Mouse (Mus musculus): ENCODE measurements around the gene AF067061. TPM values are rescaled to one million over a fixed set of nuclear protein-coding genes. Genes with fewer than 3 reads are reported as not detected.
"Not testable (repeated sequence)": the region's sequence is repeated elsewhere in the genome, so short reads cannot be mapped to it uniquely, and the experiment has no call there.

AF067061 gene
- not detected in 2 replicates for polyA plus RNA-seq (2014; fragmentation: Nextera tagmentation; extraction: Ambion mirVana)

DNA sequence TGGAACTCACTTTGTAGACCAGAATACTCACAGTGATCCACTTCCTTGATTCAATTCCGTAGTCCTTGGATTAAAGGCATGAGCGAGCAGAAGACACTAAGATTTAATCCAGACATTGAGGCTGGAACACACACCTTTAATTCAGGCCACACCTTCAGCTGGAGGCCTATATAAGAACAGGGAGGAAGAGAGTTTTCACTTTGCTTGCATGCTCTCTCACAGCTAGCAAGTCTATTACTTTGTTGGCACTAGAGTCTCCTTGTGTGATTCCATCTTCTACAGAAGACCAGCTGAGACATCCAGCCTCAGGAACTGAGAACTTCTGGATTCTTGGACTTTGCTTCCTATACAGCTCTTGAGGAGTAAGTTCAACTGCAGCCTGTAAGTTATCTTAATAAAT lies at the start of gene AF067061:
TSS of gene AF067061 (plus strand) at position 245 of the 400 bp plus-strand sequence.
- not testable (repeated sequence) for H3K9ac ChIP-seq (ENCODE audit: low read length); H3K4me3 ChIP-seq (ENCODE audit: low read depth, low read length); H3K27me3 ChIP-seq (ENCODE audit: control insufficient read depth, insufficient read depth, low read length); DNase-seq (ENCODE audit: low spot score); H3K36me3 ChIP-seq (ENCODE audit: control insufficient read depth, insufficient read depth, low read length); H3K27ac ChIP-seq (replicated peaks; ENCODE audit: low read depth, low read length); H3K4me1 ChIP-seq (ENCODE audit: control insufficient read depth, insufficient read depth, low read length); H3K4me2 ChIP-seq (ENCODE audit: low read depth, severe bottlenecking); ATAC-seq (ENCODE audit: insufficient number of reproducible peaks, low FRiP score, low TSS enrichment, low read depth); H3K9me3 ChIP-seq (ENCODE audit: control insufficient read depth, low read length)
- 91% methylated on average over 2 of the region's 2 CpGs for WGBS

DNA sequence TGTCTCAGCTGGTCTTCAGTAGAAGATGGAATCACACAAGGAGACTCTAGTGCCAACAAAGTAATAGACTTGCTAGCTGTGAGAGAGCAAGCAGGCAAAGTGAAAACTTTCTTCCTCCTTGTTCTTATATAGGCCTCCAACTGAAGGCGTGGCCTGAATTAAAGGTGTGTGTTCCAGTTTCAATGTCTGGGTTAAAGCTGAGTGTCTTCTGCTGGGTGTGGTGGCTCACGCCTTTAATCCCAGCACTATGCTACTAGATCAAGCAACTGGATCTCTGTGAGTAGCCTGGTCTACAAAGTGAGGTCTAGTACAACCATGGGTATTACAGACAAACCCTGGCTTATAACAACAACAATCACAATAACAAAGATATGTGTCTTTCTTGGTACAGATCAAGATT lies 47.1 kb upstream of the AF067061 start, which contains the start of gene Gm21762:
TSS of gene Gm21762 (minus strand) at position 101 of the 400 bp plus-strand sequence.
- not testable (repeated sequence) for ATAC-seq (ENCODE audit: insufficient number of reproducible peaks, low FRiP score, low TSS enrichment, low read depth); H3K27ac ChIP-seq (replicated peaks; ENCODE audit: low read depth, low read length); H3K9ac ChIP-seq (ENCODE audit: low read length); H3K4me1 ChIP-seq (ENCODE audit: control insufficient read depth, insufficient read depth, low read length); DNase-seq (ENCODE audit: low spot score); H3K4me2 ChIP-seq (ENCODE audit: low read depth, severe bottlenecking); H3K4me3 ChIP-seq (ENCODE audit: low read depth, low read length); H3K36me3 ChIP-seq (ENCODE audit: control insufficient read depth, insufficient read depth, low read length); H3K27me3 ChIP-seq (ENCODE audit: control insufficient read depth, insufficient read depth, low read length); H3K9me3 ChIP-seq (ENCODE audit: control insufficient read depth, low read length)
- no CpG with 5 or more reads among the region's 2 CpGs for WGBS

DNA sequence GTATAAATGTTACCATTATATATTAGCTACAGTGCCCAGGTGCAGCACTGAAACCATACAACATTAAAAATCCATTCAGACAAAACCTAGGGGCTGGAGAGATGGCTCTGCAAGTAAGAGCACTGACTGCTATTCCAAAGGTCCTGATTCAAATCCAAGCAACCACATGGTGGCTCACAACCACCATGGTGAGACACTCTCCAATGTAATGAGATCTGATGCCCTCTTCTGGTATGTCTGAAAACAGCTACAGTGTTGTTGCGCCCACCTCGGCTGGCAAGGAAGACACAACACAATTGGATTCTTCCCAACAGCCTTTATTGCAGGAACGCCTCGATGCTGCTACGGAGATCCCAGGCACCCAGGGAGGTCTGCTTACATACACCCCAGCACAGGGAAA lies 42.0 kb upstream of the AF067061 start:
- not testable (repeated sequence) for ATAC-seq (ENCODE audit: insufficient number of reproducible peaks, low FRiP score, low TSS enrichment, low read depth)

DNA sequence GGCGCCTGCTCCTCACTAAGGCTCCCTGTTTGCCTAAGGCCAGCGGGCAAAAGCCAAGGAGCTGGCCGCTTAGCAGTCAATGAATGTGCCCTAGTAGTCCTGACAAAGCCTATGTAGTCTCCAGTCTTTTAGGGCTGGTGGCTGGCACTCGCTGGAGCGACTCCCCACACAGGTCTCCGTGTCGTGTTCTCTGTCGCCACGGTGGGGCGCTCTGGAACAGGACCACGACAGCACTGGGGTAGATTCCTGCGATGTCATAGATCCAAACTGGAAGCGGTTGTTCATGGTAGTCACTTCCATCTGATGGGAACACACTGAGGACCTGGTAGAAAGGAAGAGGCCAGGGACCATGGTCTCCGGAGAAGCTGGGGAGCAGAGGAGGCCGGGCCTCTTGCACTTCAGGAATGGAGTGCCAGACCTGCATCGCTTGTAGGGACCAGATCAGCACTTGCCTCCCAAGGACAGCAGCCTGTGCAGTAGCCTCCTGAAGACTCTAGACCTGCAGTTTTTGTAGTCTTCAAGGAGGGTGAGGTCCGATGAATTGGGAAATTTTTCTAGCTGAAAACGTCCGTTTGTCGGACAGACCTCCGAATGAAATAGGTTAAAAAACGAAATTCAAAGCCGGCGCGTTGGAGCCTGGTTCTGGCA lies 39.8 kb upstream of the AF067061 start:
- not testable (repeated sequence) for ATAC-seq (ENCODE audit: insufficient number of reproducible peaks, low FRiP score, low TSS enrichment, low read depth)

More for the DNA sequence above, 42.0 kb upstream of the AF067061 start:
- DNase-seq (ENCODE audit: low spot score); H3K9ac ChIP-seq (ENCODE audit: low read length); H3K4me3 ChIP-seq (ENCODE audit: low read depth, low read length); H3K4me2 ChIP-seq (ENCODE audit: low read depth, severe bottlenecking); H3K4me1 ChIP-seq (ENCODE audit: control insufficient read depth, insufficient read depth, low read length); H3K27me3 ChIP-seq (ENCODE audit: control insufficient read depth, insufficient read depth, low read length); H3K36me3 ChIP-seq (ENCODE audit: control insufficient read depth, insufficient read depth, low read length); H3K9me3 ChIP-seq (ENCODE audit: control insufficient read depth, low read length); H3K27ac ChIP-seq (replicated peaks; ENCODE audit: low read depth, low read length): not testable (repeated sequence)
- 83% methylated on average over 5 of the region's 5 CpGs for WGBS

DNA sequence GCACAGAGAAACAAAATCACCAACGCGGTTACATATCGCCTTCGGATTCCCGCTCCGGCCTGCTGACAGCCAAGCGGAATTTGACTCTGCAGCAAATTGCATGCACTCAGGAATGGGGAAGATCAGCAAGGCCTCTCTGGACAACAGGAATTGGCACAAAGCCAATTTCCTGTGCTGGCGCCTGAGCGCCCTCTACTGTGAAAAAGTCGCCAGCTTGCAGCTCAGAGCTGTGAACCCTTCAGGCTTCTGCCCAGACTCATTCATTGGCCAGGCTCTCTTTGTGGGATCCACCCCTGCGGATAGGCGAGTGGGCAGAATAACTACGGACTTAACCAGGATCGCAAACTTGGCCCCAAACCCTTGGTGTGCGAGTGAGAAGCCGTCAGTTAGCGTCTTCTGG lies 31.1 kb upstream of the AF067061 start:
- WGBS = 98% methylated on average over 16 of the region's 17 CpGs
- not testable (repeated sequence) for H3K4me2 ChIP-seq (ENCODE audit: low read depth, severe bottlenecking); ATAC-seq (ENCODE audit: insufficient number of reproducible peaks, low FRiP score, low TSS enrichment, low read depth); H3K27me3 ChIP-seq (ENCODE audit: control insufficient read depth, insufficient read depth, low read length); H3K9me3 ChIP-seq (ENCODE audit: control insufficient read depth, low read length); H3K4me1 ChIP-seq (ENCODE audit: control insufficient read depth, insufficient read depth, low read length); H3K9ac ChIP-seq (ENCODE audit: low read length); H3K27ac ChIP-seq (replicated peaks; ENCODE audit: low read depth, low read length); H3K4me3 ChIP-seq (ENCODE audit: low read depth, low read length); H3K36me3 ChIP-seq (ENCODE audit: control insufficient read depth, insufficient read depth, low read length); DNase-seq (ENCODE audit: low spot score)

More for the DNA sequence above, 39.8 kb upstream of the AF067061 start:
- not testable (repeated sequence) for H3K27ac ChIP-seq (replicated peaks; ENCODE audit: low read depth, low read length); H3K27me3 ChIP-seq (ENCODE audit: control insufficient read depth, insufficient read depth, low read length); H3K4me1 ChIP-seq (ENCODE audit: control insufficient read depth, insufficient read depth, low read length); H3K36me3 ChIP-seq (ENCODE audit: control insufficient read depth, insufficient read depth, low read length); H3K4me2 ChIP-seq (ENCODE audit: low read depth, severe bottlenecking); H3K9ac ChIP-seq (ENCODE audit: low read length); H3K4me3 ChIP-seq (ENCODE audit: low read depth, low read length); DNase-seq (ENCODE audit: low spot score); H3K9me3 ChIP-seq (ENCODE audit: control insufficient read depth, low read length)
- WGBS = 91% methylated on average over 16 of the region's 25 CpGs

DNA sequence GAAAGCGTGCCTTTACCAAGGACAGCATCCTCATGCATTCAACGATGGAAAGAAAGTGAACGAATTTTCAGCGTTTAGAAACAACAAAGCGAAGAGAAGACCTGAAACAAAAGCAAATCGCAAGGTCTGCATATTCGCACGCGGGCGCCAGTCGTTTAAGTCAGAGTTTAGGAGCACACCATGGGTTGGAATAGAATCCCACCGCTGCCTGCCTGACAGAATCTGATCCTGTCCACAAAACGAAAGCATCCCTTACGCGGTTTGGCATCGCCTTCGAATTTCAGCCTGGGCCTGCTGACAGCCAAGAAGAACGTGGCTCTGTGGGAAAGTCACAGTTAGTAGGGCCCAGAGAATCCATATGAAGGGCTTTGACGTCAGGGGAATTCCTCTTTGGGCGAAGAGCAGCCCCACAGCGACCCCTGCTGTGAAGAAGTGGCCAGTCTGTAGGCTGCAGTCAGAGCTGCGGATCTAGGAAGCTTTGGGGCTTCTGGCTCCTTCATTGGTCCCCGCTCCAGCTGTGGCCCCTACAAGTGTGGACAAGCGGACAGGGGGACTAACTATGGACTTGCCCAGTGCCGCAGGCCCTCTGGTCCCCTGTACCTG lies 30.4 kb upstream of the AF067061 start:
- 77% methylated on average over 13 of the region's 25 CpGs for WGBS
- H3K4me2 ChIP-seq (ENCODE audit: low read depth, severe bottlenecking); H3K36me3 ChIP-seq (ENCODE audit: control insufficient read depth, insufficient read depth, low read length); H3K4me1 ChIP-seq (ENCODE audit: control insufficient read depth, insufficient read depth, low read length); H3K4me3 ChIP-seq (ENCODE audit: low read depth, low read length); H3K9me3 ChIP-seq (ENCODE audit: control insufficient read depth, low read length); H3K27ac ChIP-seq (replicated peaks; ENCODE audit: low read depth, low read length); ATAC-seq (ENCODE audit: insufficient number of reproducible peaks, low FRiP score, low TSS enrichment, low read depth); DNase-seq (ENCODE audit: low spot score); H3K9ac ChIP-seq (ENCODE audit: low read length); H3K27me3 ChIP-seq (ENCODE audit: control insufficient read depth, insufficient read depth, low read length): not testable (repeated sequence)

DNA sequence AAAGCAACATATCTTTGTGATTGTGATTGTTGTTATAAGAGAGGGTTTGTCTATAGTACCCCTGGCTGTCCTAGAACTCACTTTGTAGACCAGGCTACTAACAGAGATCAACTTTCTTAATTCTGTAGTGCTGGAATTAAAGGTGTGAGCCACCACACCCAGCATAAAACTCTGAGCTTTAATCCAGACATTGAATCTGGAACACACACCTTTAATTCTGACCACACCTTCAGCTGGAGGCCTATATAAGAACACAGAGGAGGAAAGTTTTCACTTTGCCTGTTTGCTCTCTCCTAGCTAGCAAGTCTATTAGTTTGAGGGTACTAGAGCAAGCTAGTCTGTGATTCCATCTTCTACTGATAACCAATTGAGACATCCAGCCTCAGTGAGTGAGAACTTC lies 24.1 kb upstream of the AF067061 start, which contains the start of gene Gm21731:
TSS of gene Gm21731 (plus strand) at position 301 of the 400 bp plus-strand sequence.
- not testable (repeated sequence) for H3K9me3 ChIP-seq (ENCODE audit: control insufficient read depth, low read length); H3K27ac ChIP-seq (replicated peaks; ENCODE audit: low read depth, low read length); H3K4me1 ChIP-seq (ENCODE audit: control insufficient read depth, insufficient read depth, low read length); H3K36me3 ChIP-seq (ENCODE audit: control insufficient read depth, insufficient read depth, low read length); H3K4me3 ChIP-seq (ENCODE audit: low read depth, low read length); DNase-seq (ENCODE audit: low spot score); ATAC-seq (ENCODE audit: insufficient number of reproducible peaks, low FRiP score, low TSS enrichment, low read depth); H3K9ac ChIP-seq (ENCODE audit: low read length); H3K4me2 ChIP-seq (ENCODE audit: low read depth, severe bottlenecking); H3K27me3 ChIP-seq (ENCODE audit: control insufficient read depth, insufficient read depth, low read length)

DNA sequence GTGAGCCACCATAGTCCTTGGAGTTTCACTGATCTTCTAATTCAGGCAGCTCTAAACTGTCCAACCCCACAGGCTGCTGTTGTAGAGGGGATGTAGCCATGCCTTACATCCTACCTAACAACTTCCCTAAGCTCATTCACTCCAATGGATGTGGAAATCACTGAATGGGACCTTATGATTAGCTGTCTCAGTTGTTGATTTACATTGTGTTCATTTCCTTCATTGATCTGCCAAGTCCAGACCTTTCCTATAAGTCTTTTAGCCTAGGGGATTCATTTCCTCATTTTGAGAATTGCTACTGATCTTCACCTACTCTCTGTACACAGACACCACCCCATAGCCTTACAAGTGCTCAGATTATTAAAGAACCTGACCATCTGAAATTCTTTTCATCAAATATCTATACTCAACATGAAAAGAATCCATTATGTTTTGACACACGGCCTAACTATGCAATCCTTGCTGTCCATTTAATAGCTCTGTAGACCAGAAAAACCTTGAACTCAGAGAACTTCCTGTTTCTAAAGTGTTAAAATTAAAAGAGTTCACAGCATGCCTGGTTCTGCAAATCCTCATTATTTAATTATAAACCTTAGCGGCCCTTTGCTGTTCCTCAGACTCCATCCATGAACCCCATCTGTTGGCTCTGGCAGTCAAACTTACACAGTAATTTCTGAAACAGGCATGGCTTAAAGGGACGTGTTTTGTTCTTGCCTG lies 11.5 kb upstream of the AF067061 start:
- H3K9me3 ChIP-seq (ENCODE audit: control insufficient read depth, low read length); ATAC-seq (ENCODE audit: insufficient number of reproducible peaks, low FRiP score, low TSS enrichment, low read depth); H3K4me1 ChIP-seq (ENCODE audit: control insufficient read depth, insufficient read depth, low read length); H3K27me3 ChIP-seq (ENCODE audit: control insufficient read depth, insufficient read depth, low read length); H3K9ac ChIP-seq (ENCODE audit: low read length); H3K4me2 ChIP-seq (ENCODE audit: low read depth, severe bottlenecking); H3K4me3 ChIP-seq (ENCODE audit: low read depth, low read length); DNase-seq (ENCODE audit: low spot score); H3K27ac ChIP-seq (replicated peaks; ENCODE audit: low read depth, low read length); H3K36me3 ChIP-seq (ENCODE audit: control insufficient read depth, insufficient read depth, low read length): not testable (repeated sequence)
- WGBS = 81% methylated on average over 2 of the region's 3 CpGs

Data from limb, embryonic 11.5 days (tissue).